Mouse (Mus musculus): ENCODE measurements at regions not wholly inside any gene's neighbourhood (a gene's known extent, or its start where the extent isn't known, plus 50 kb on each side); places are given as distances from the start of the nearest gene placed in this dataset.

DNA sequence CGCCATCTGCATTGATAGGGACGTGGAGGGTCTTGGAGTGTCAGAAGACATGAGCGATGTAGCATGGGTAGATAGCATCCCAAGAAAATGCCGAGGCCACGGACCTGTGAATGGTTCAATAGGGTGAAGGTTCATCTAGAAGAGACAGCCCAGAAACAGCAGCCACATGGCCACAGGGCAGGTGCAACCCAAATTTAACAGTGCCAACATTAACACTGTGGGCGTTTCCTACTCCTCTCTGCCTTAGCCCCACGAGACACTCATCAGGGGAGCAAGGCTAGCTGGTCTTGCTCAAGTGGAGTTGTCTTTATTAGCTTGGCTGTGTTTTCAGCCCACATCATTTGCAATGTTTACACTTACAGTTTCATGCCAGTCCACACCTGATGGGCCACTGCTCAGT, 310.7 kb downstream of the Plpp3 start:
- TF ChIP-seq POLR2A (IDR thresholded peaks at IDR 0.05; ENCODE audit: low read depth, low read length) (no peak), CTCF (conservative IDR thresholded peaks at IDR 0.05; ENCODE audit: insufficient read depth, insufficient read length, low read depth, low read length) (no peak)
